Mouse (Mus musculus) frontal cortex, adult 2 months (tissue): Measurements from ENCODE around the gene Edn2. TPM values are rescaled to one million over a fixed set of nuclear protein-coding genes. Genes with fewer than 3 reads are reported as not detected.

ENCODE experiments used
- DNase-seq, 2 experiments: peaks; one replicate each; pipeline ENCODE4 v3.0.0; 2022; ENCODE audit warnings: low spot score in 1 of 2; ENCODE audit errors: extremely low spot score in 1 of 2
- polyA plus RNA-seq: library from polyadenylated mRNA; depleted of rRNA; stranded (reverse); fragments of >200 nt; gene quantifications from 2 replicates; pipeline ENCODE4 v1.2.3, GENCODE M21; 2012; rRNA removed

The Edn2 gene
- polyA plus RNA-seq, 1 experiment = 0.06 TPM

- no peak for DNase-seq
Observed at GRCm38 (mm10) chr4:120199184-120199885, 38.3 kb downstream of the Edn2 start.

GRCm38 (mm10) chr4:120200551-120201266, 39.7 kb downstream of the Edn2 start:
- DNase-seq = no peak

GRCm38 (mm10) chr4:120204357-120204942, 43.4 kb downstream of the Edn2 start:
- DNase-seq = no peak

GRCm38 (mm10) chr4:120206471-120206891, 45.5 kb downstream of the Edn2 start:
- no peak for DNase-seq

- DNase-seq = no peak
Observed at GRCm38 (mm10) chr4:120212080-120212479, 51.1 kb downstream of the Edn2 start.

- DNase-seq = no peak
Observed at GRCm38 (mm10) chr4:120212812-120213211, 51.8 kb downstream of the Edn2 start.

GRCm38 (mm10) chr4:120215915-120216591, 55.0 kb downstream of the Edn2 start:
- DNase-seq = peak in 1 of 2 experiments; percentile 82

GRCm38 (mm10) chr4:120216883-120217282, 55.9 kb downstream of the Edn2 start:
- DNase-seq = no peak

Other genes with a start within 250 kb of the Edn2 start
- not detected in 2 replicates for gene AL607142.1, start 96.2 kb upstream of the Edn2 start, polyA plus RNA-seq
- gene Foxo6, start 126.1 kb downstream of the Edn2 start, polyA plus RNA-seq = 7.4 and 8.9 TPM in 2 replicates
- gene Scmh1, start 244.1 kb downstream of the Edn2 start, polyA plus RNA-seq = 93.0 and 95.1 TPM in 2 replicates